Mouse (Mus musculus) forebrain, embryonic 14.5 days (tissue): ENCODE results near the gene Snrpd2. TPM values are rescaled to one million over a fixed set of nuclear protein-coding genes. Genes with fewer than 3 reads are reported as not detected.

Experiments
- ATAC-seq: fragments of 200-750 bp; cut with Nextera tagmentation; 2 replicates; pipeline ENCODE4 v1.8.0; 2017; ENCODE audit warnings: mild to moderate bottlenecking, moderate library complexity
- DNase-seq: peaks from one replicate; pipeline ENCODE4 v3.0.0-alpha.2; 2015; ENCODE audit warnings: low spot score
- H3K27ac ChIP-seq: fragments of 300-500 bp; sonication (generic); 2 replicates; pipeline ENCODE4 v1.5.1; 2014; ENCODE audit warnings: low read depth, mild to moderate bottlenecking, control low read depth, low read length, moderate library complexity
- H3K27me3 ChIP-seq: fragments of 300-500 bp; sonication (generic); replicated peaks from 2 replicates; pipeline ENCODE4 v1.6.1; 2014; ENCODE audit warnings: low read length, control low read depth, mixed read lengths; ENCODE audit not compliant: control insufficient read depth, insufficient read depth
- H3K36me3 ChIP-seq: fragments of 300-500 bp; sonication (generic); 2 replicates; pipeline ENCODE4 v1.6.1; 2014; ENCODE audit warnings: low read length, control low read depth; ENCODE audit not compliant: control insufficient read depth, insufficient read depth
- H3K4me1 ChIP-seq: fragments of 300-500 bp; sonication (generic); 2 replicates; pipeline ENCODE4 v1.6.1; 2014; ENCODE audit warnings: antibody characterized with exemption, low read length, control low read depth; ENCODE audit not compliant: control insufficient read depth, insufficient read depth
- H3K4me2 ChIP-seq: fragments of 300-500 bp; sonication (generic); 2 replicates; pipeline ENCODE4 v1.6.1; 2014; ENCODE audit warnings: mild to moderate bottlenecking, control low read depth, low read length
- H3K4me3 ChIP-seq: fragments of 300-500 bp; sonication (generic); 2 replicates; pipeline ENCODE4 v1.5.1; 2014; ENCODE audit warnings: low read depth, low read length, control low read depth
- H3K9ac ChIP-seq: fragments of 300-500 bp; sonication (generic); 2 replicates; pipeline ENCODE4 v1.6.1; 2014; ENCODE audit warnings: mild to moderate bottlenecking, low read length, control low read depth, moderate library complexity
- H3K9me3 ChIP-seq: fragments of 300-500 bp; sonication (generic); replicated peaks from 2 replicates; pipeline ENCODE4 v1.6.1; 2016; ENCODE audit warnings: low read length, control low read depth, mixed read lengths; ENCODE audit not compliant: control insufficient read depth
- WGBS: fragments of 180-500 bp; shearing (Covaris S2); extraction: QIAGEN DNeasy Blood & Tissue Kit; methylation state at CpG from one replicate; pipeline ENCODE4 v1.1.7; 2014; 5-methylcytosine and 5-hydroxymethylcytosine counted together
- polyA plus RNA-seq: library from polyadenylated mRNA; unstranded; fragments of >200 nt; fragmentation: Nextera tagmentation; extraction: Ambion mirVana; gene quantifications from 2 replicates; pipeline ENCODE4 v1.2.1, GENCODE M21; 2014

Gene Snrpd2
- 141 and 155 TPM in 2 replicates for polyA plus RNA-seq

GRCm38 (mm10) chr7:19149626-19150025 lies at the start of gene Snrpd2:
Gene Snrpd2 (plus strand): TSS chr7:19149722.
- Histone ChIP-seq H3K9ac (peak within 1 kb of the TSS; percentile 76), H3K27me3 (no peaks in the 10 kb centered on the region), H3K27ac (peak within 1 kb of the TSS; percentile 65), H3K4me3 (peak within 1 kb of the TSS; percentile 61), H3K9me3 (no peaks in the 10 kb centered on the region), H3K36me3 (peaks cover 31% of the 10 kb centered on the region), H3K4me1 (peaks cover 15% of the 10 kb centered on the region), H3K4me2 (peak within 1 kb of the TSS; percentile 95)
- DNase-seq: peak; percentile 98
- under 1% methylated on average over 24 of the region's 24 CpGs for WGBS
- peak; percentile 91 for ATAC-seq

GRCm38 (mm10) chr7:19100290-19100689 lies 49.2 kb upstream of the Snrpd2 start:
- WGBS: 100% methylated on average over 1 of the region's 1 CpGs
- DNase-seq: no peak
- ATAC-seq: no peak

GRCm38 (mm10) chr7:19103741-19104140 lies 45.8 kb upstream of the Snrpd2 start:
- Histone ChIP-seq H3K9me3 (no peaks in the 10 kb centered on the region), H3K4me1 (no peaks in the 10 kb centered on the region), H3K4me3 (no peak overlapping the region), H3K4me2 (no peak overlapping the region), H3K27me3 (no peaks in the 10 kb centered on the region), H3K27ac (no peak overlapping the region), H3K36me3 (no peaks in the 10 kb centered on the region), H3K9ac (no peak overlapping the region)
- no peak for ATAC-seq
- no peak for DNase-seq

More at GRCm38 (mm10) chr7:19100290-19100689, 49.2 kb upstream of the Snrpd2 start:
- Histone ChIP-seq H3K9ac (no peak overlapping the region), H3K4me2 (no peak overlapping the region), H3K4me1 (peaks cover 9% of the 10 kb centered on the region; the same call in 1 of the 2 replicates), H3K4me3 (no peak overlapping the region), H3K9me3 (no peaks in the 10 kb centered on the region), H3K27me3 (no peaks in the 10 kb centered on the region), H3K27ac (no peak overlapping the region), H3K36me3 (no peaks in the 10 kb centered on the region)

- Histone ChIP-seq H3K4me2 (no peak overlapping the region), H3K27me3 (no peaks in the 10 kb centered on the region), H3K4me1 (no peaks in the 10 kb centered on the region), H3K4me3 (no peak overlapping the region), H3K36me3 (no peaks in the 10 kb centered on the region), H3K27ac (no peak overlapping the region), H3K9ac (no peak overlapping the region), H3K9me3 (no peaks in the 10 kb centered on the region)
- no peak for ATAC-seq
- WGBS: 88% methylated on average over 2 of the region's 2 CpGs
- no peak for DNase-seq
Measured at GRCm38 (mm10) chr7:19104486-19104885, 45.0 kb upstream of the Snrpd2 start.

GRCm38 (mm10) chr7:19107436-19107835 lies 42.1 kb upstream of the Snrpd2 start:
- no peak overlapping the region for H3K9ac ChIP-seq
- ATAC-seq: no peak

GRCm38 (mm10) chr7:19109565-19109964 lies 40.0 kb upstream of the Snrpd2 start:
- 86% methylated on average over 1 of the region's 1 CpGs for WGBS
- H3K4me1 ChIP-seq: no peaks in the 10 kb centered on the region
- no peaks in the 10 kb centered on the region for H3K9me3 ChIP-seq
- H3K27me3 ChIP-seq: no peaks in the 10 kb centered on the region
- no peak overlapping the region for H3K9ac ChIP-seq
- H3K4me3 ChIP-seq: no peak overlapping the region
- no peak for ATAC-seq
- no peak overlapping the region for H3K27ac ChIP-seq
- no peak for DNase-seq
- H3K4me2 ChIP-seq: no peak overlapping the region
- H3K36me3 ChIP-seq: no peaks in the 10 kb centered on the region

More at GRCm38 (mm10) chr7:19107436-19107835, 42.1 kb upstream of the Snrpd2 start:
- Histone ChIP-seq H3K27me3 (no peaks in the 10 kb centered on the region), H3K4me1 (no peaks in the 10 kb centered on the region), H3K27ac (no peak overlapping the region), H3K4me2 (no peak overlapping the region), H3K9me3 (no peaks in the 10 kb centered on the region), H3K4me3 (no peak overlapping the region), H3K36me3 (no peaks in the 10 kb centered on the region)
- 65% methylated on average over 3 of the region's 3 CpGs for WGBS
- DNase-seq: no peak

GRCm38 (mm10) chr7:19118028-19118771 lies 31.3 kb upstream of the Snrpd2 start, which contains the start of gene Gm4969:
Gene Gm4969 (minus strand): TSS chr7:19118368.
- Histone ChIP-seq H3K4me3 (peak within 1 kb of the TSS; percentile 22), H3K27me3 (no peaks in the 10 kb centered on the region), H3K4me1 (peaks cover 9% of the 10 kb centered on the region), H3K27ac (no peak within 1 kb of the TSS), H3K36me3 (no peaks in the 10 kb centered on the region), H3K9ac (peak within 1 kb of the TSS; percentile 29; the same call in 1 of the 2 replicates), H3K9me3 (peaks cover 5% of the 10 kb centered on the region; the same call in 1 of the 2 replicates), H3K4me2 (peak within 1 kb of the TSS; percentile 45)
- WGBS: 24% methylated on average over 55 of the region's 64 CpGs
- peak; percentile 35 for ATAC-seq
- DNase-seq: peak; percentile 69

GRCm38 (mm10) chr7:19119083-19119482 lies 30.4 kb upstream of the Snrpd2 start:
- Histone ChIP-seq H3K27ac (no peak overlapping the region), H3K9me3 (peaks cover 5% of the 10 kb centered on the region; the same call in 1 of the 2 replicates), H3K9ac (no peak overlapping the region), H3K4me2 (no peak overlapping the region), H3K4me1 (peaks cover 9% of the 10 kb centered on the region), H3K4me3 (no peak overlapping the region), H3K36me3 (no peaks in the 10 kb centered on the region), H3K27me3 (no peaks in the 10 kb centered on the region)
- DNase-seq (no peak), ATAC-seq (peak; percentile 35)
- WGBS: 94% methylated on average over 8 of the region's 8 CpGs
